Mouse (Mus musculus) midbrain, embryonic 14.5 days (tissue): ENCODE results near the gene Tcstv1. TPM values are rescaled to one million over a fixed set of nuclear protein-coding genes. Genes with fewer than 3 reads are reported as not detected.
"Not testable (repeated sequence)": the region's sequence is repeated elsewhere in the genome, so short reads cannot be mapped to it uniquely, and the experiment has no call there.

Experiments
- ATAC-seq: fragments of 200-750 bp; cut with Nextera tagmentation; 2 replicates; pipeline ENCODE4 v1.8.0; 2017; ENCODE audit warnings: moderate number of reproducible peaks, moderate library complexity; ENCODE audit not compliant: low FRiP score, low TSS enrichment
- DNase-seq: peaks from one replicate; pipeline ENCODE4 v3.0.0-alpha.2; 2015
- H3K27ac ChIP-seq: fragments of 300-500 bp; sonication (generic); replicated peaks from 2 replicates; pipeline ENCODE4 v1.5.1; 2014; ENCODE audit warnings: mild to moderate bottlenecking, low read depth, low read length, moderate library complexity
- H3K27me3 ChIP-seq: fragments of 300-500 bp; sonication (generic); 2 replicates; pipeline ENCODE4 v1.6.1; 2014; ENCODE audit warnings: low read length, control low read depth, mixed read lengths; ENCODE audit not compliant: control insufficient read depth, insufficient read depth
- H3K36me3 ChIP-seq: fragments of 300-500 bp; sonication (generic); 2 replicates; pipeline ENCODE4 v1.6.1; 2014; ENCODE audit warnings: low read length, control low read depth; ENCODE audit not compliant: control insufficient read depth, insufficient read depth
- H3K4me1 ChIP-seq: fragments of 300-500 bp; sonication (generic); 2 replicates; pipeline ENCODE4 v1.6.1; 2014; ENCODE audit warnings: mild to moderate bottlenecking, antibody characterized with exemption, low read length, control low read depth; ENCODE audit not compliant: control insufficient read depth, insufficient read depth
- H3K4me2 ChIP-seq: fragments of 300-500 bp; sonication (generic); 2 replicates; pipeline ENCODE4 v1.6.1; 2014; ENCODE audit warnings: mild to moderate bottlenecking, low read length, moderate library complexity
- H3K4me3 ChIP-seq: fragments of 300-500 bp; sonication (generic); replicated peaks from 2 replicates; pipeline ENCODE4 v1.5.1; 2014; ENCODE audit warnings: low read depth, low read length
- H3K9ac ChIP-seq: fragments of 300-500 bp; sonication (generic); replicated peaks from 2 replicates; pipeline ENCODE4 v1.6.1; 2014; ENCODE audit warnings: mild to moderate bottlenecking, low read length, moderate library complexity
- H3K9me3 ChIP-seq: fragments of 300-500 bp; sonication (generic); 2 replicates; pipeline ENCODE4 v1.6.1; 2016; ENCODE audit warnings: low read length, control low read depth, mixed read lengths; ENCODE audit not compliant: control insufficient read depth
- WGBS: fragments of 180-500 bp; shearing (Covaris S2); extraction: QIAGEN DNeasy Blood & Tissue Kit; methylation state at CpG from one replicate; pipeline ENCODE4 v1.1.7; 2014; 5-methylcytosine and 5-hydroxymethylcytosine counted together
- polyA plus RNA-seq: library from polyadenylated mRNA; unstranded; fragments of >200 nt; fragmentation: Nextera tagmentation; extraction: Ambion mirVana; gene quantifications from 2 replicates; pipeline ENCODE4 v1.2.1, GENCODE M21; 2014

The Tcstv1 gene
- polyA plus RNA-seq, 1 experiment from 2014 or later, result not detected

GRCm38 (mm10) chr13:119862399-119862798, 32.2 kb downstream of the Tcstv1 start:
- H3K27me3 ChIP-seq, H3K4me1 ChIP-seq: not testable (repeated sequence)
- WGBS, result no CpG with 5 or more reads among the region's 6 CpGs

More at GRCm38 (mm10) chr13:119862399-119862798, 32.2 kb downstream of the Tcstv1 start:
- DNase-seq, H3K27ac ChIP-seq, H3K4me3 ChIP-seq, ATAC-seq, H3K9ac ChIP-seq, H3K9me3 ChIP-seq, H3K36me3 ChIP-seq, H3K4me2 ChIP-seq: not testable (repeated sequence)

Other genes starting within 250 kb of the Tcstv1 start
- 432 and 511 TPM in 2 replicates for gene Hmgcs1, start 204.4 kb downstream of the Tcstv1 start, polyA plus RNA-seq
- gene Nim1k, start 138.9 kb downstream of the Tcstv1 start, polyA plus RNA-seq, result 3.8 and 4.4 TPM in 2 replicates
- gene Zfp131, start 103.9 kb downstream of the Tcstv1 start, polyA plus RNA-seq, result 35.2 and 36.3 TPM in 2 replicates
- gene AF067063, start 64.6 kb downstream of the Tcstv1 start, polyA plus RNA-seq, result not detected in 2 replicates
- not detected in 2 replicates for gene D13Ertd608e, start 58.8 kb downstream of the Tcstv1 start, polyA plus RNA-seq
- gene Gm21761, start 34.5 kb upstream of the Tcstv1 start, polyA plus RNA-seq, result not detected in 2 replicates
- gene B020031M17Rik, start 56.0 kb upstream of the Tcstv1 start, polyA plus RNA-seq, result not detected in 2 replicates
- not detected in 2 replicates for gene Gm36079, start 132.2 kb upstream of the Tcstv1 start, polyA plus RNA-seq
- not detected in 2 replicates for gene Gm21188, start 157.4 kb upstream of the Tcstv1 start, polyA plus RNA-seq
- not detected in 2 replicates for gene Gm20767, start 245.5 kb upstream of the Tcstv1 start, polyA plus RNA-seq